Mouse (Mus musculus) lung, embryonic 14.5 days (tissue): ENCODE data around the gene Uprt. TPM values are rescaled to one million over a fixed set of nuclear protein-coding genes. Genes with fewer than 3 reads are reported as not detected.

Experiments
- ATAC-seq: fragments of 200-750 bp; cut with Nextera tagmentation; 2 replicates; pipeline ENCODE4 v1.8.0; 2017; ENCODE audit warnings: mild to moderate bottlenecking, moderate TSS enrichment, moderate library complexity; ENCODE audit not compliant: insufficient read depth
- DNase-seq: peaks from one replicate; pipeline ENCODE4 v3.0.0-alpha.2; 2015
- H3K27ac ChIP-seq: fragments of 300-500 bp; sonication (generic); 2 replicates; pipeline ENCODE4 v1.5.1; 2014; ENCODE audit warnings: low read depth, mild to moderate bottlenecking, moderate library complexity
- H3K27me3 ChIP-seq: fragments of 300-500 bp; sonication (generic); 2 replicates; pipeline ENCODE4 v1.6.1; 2014; ENCODE audit warnings: low read length, control low read depth; ENCODE audit not compliant: insufficient read depth
- H3K36me3 ChIP-seq: fragments of 300-500 bp; sonication (generic); 2 replicates; pipeline ENCODE4 v1.6.1; 2014; ENCODE audit warnings: control low read depth; ENCODE audit not compliant: insufficient read depth
- H3K4me1 ChIP-seq: fragments of 300-500 bp; sonication (generic); 2 replicates; pipeline ENCODE4 v1.6.1; 2014; ENCODE audit warnings: antibody characterized with exemption, control low read depth; ENCODE audit not compliant: insufficient read depth
- H3K4me2 ChIP-seq: fragments of 300-500 bp; sonication (generic); 2 replicates; pipeline ENCODE4 v1.6.1; 2014; ENCODE audit warnings: mild to moderate bottlenecking
- H3K4me3 ChIP-seq: fragments of 300-500 bp; sonication (generic); 2 replicates; pipeline ENCODE4 v1.5.1; 2014; ENCODE audit warnings: low read depth, low read length
- H3K9ac ChIP-seq: fragments of 300-500 bp; sonication (generic); 2 replicates; pipeline ENCODE4 v1.6.1; 2014
- H3K9me3 ChIP-seq: fragments of 300-500 bp; sonication (generic); 2 replicates; pipeline ENCODE4 v1.6.1; 2016; ENCODE audit warnings: low read depth, low read length, control low read depth
- CTCF ChIP-seq: IDR thresholded peaks from 2 replicates; pipeline ENCODE4 v1.5.1; 2016; ENCODE audit warnings: antibody characterized with exemption, low read depth
- WGBS: fragments of 180-500 bp; shearing (Covaris S2); extraction: QIAGEN DNeasy Blood & Tissue Kit; methylation state at CpG from one replicate; pipeline ENCODE4 v1.1.7; 2014; 5-methylcytosine and 5-hydroxymethylcytosine counted together
- polyA plus RNA-seq: library from polyadenylated mRNA; unstranded; fragments of >200 nt; fragmentation: Nextera tagmentation; extraction: Ambion mirVana; gene quantifications from 2 replicates; pipeline ENCODE4 v1.2.1, GENCODE M21; 2014

The Uprt gene
- polyA plus RNA-seq, 1 experiment from 2014 or later, result 2.9 TPM

- no peak for TF ChIP-seq CTCF
- 77% methylated on average over 1 of the region's 1 CpGs for WGBS
- H3K4me3 ChIP-seq, result no peak overlapping the region
- no peaks in the 10 kb centered on the region for H3K36me3 ChIP-seq
- no peak for DNase-seq
- H3K4me1 ChIP-seq, result no peaks in the 10 kb centered on the region
- H3K27ac ChIP-seq, result no peak overlapping the region
- H3K4me2 ChIP-seq, result no peak overlapping the region
- no peak for ATAC-seq
- no peak overlapping the region for H3K9ac ChIP-seq
- H3K27me3 ChIP-seq, result no peaks in the 10 kb centered on the region
- no peaks in the 10 kb centered on the region for H3K9me3 ChIP-seq
Observed at GRCm38 (mm10) chrX:104545283-104545682, 62.7 kb downstream of the Uprt start.

Other genes starting within 250 kb of the Uprt start
- 15.4 and 15.9 TPM in 2 replicates for gene Abcb7, start 69.0 kb upstream of the Uprt start, polyA plus RNA-seq
- 13.0 and 13.2 TPM in 2 replicates for gene Zdhhc15, start 188.2 kb downstream of the Uprt start, polyA plus RNA-seq